Mouse (Mus musculus) inflammation-experienced regulatory T-cells, adult 6 months (primary cell): ENCODE results near the gene Trim14. TPM values are rescaled to one million over a fixed set of nuclear protein-coding genes. Genes with fewer than 3 reads are reported as not detected.

Experiments used
- polyA plus RNA-seq, 3 experiments: library from polyadenylated mRNA; unstranded; fragments of 100-300 nt; shearing (Covaris generic); gene quantifications; one replicate each; pipeline ENCODE4 v1.2.1; 2017

The Trim14 gene
- polyA plus RNA-seq, 3 experiments from 2014 or later, result 19.2 to 34.4 (median 32.0) TPM

Other genes starting within 250 kb of the Trim14 start
- gene Foxe1, start 192.5 kb downstream of the Trim14 start, polyA plus RNA-seq, result not detected
- 10 to 100 TPM in 2 of 3 experiments, 1 to 10 TPM in 1; 8.1 to 18.0 (median 15.4) TPM for gene Trmo, start 146.7 kb downstream of the Trim14 start, polyA plus RNA-seq
- gene Hemgn, start 122.6 kb downstream of the Trim14 start, polyA plus RNA-seq, result under 1 TPM in 2 of 3 experiments, not detected in 1; 0.15 to 0.32 TPM
- gene Anp32b, start 85.2 kb downstream of the Trim14 start, polyA plus RNA-seq, result 10 to 100 TPM; 46.4 to 53.4 (median 46.5) TPM
- gene Nans, start 46.9 kb downstream of the Trim14 start, polyA plus RNA-seq, result 10 to 100 TPM; 63.1 to 97.7 (median 70.1) TPM
- gene Coro2a, start 66.1 kb upstream of the Trim14 start, polyA plus RNA-seq, result 100 to 1,000 TPM in 2 of 3 experiments, 10 to 100 TPM in 1; 81.9 to 140 (median 126) TPM
- 1 to 10 TPM in 1 of 3 experiments, under 1 TPM in 2; 0.12 to 1.3 (median 0.34) TPM for gene Tbc1d2, start 114.1 kb upstream of the Trim14 start, polyA plus RNA-seq